Mouse (Mus musculus) MEL (cell line): ENCODE data around the gene Rpl15. TPM values are rescaled to one million over a fixed set of nuclear protein-coding genes. Genes with fewer than 3 reads are reported as not detected.
A peak's percentile ranks its signal among the peaks of the same experiment; 100 is the strongest.
"Not testable (repeated sequence)": the region's sequence is repeated elsewhere in the genome, so short reads cannot be mapped to it uniquely, and the experiment has no call there.

Experiments used
- DNase-seq: peaks from one replicate; pipeline ENCODE4 v3.0.0; 2011; ENCODE audit warnings: low read depth, low spot score
- H3K27ac ChIP-seq: 2 replicates; pipeline ENCODE4 v1.5.1; 2012; ENCODE audit warnings: low read depth, mild to moderate bottlenecking, control low read depth, low read length, moderate library complexity; ENCODE audit not compliant: control insufficient read depth
- H3K27me3 ChIP-seq, 2 experiments: fragments of 150-350 bp in 1 of 2; sonication (generic) in 1 of 2; 2 replicates each; pipeline ENCODE4 v1.6.1; 2012; ENCODE audit warnings: low read length in 2 of 2, mild to moderate bottlenecking in 2 of 2, improper control_type of control experiment in 1 of 2, moderate library complexity in 1 of 2; ENCODE audit not compliant: insufficient read depth in 2 of 2, control insufficient read depth in 1 of 2
- H3K36me3 ChIP-seq, 2 experiments: 2 replicates each; pipeline ENCODE4 v1.6.1; 2012 to 2014; ENCODE audit warnings: low read length in 2 of 2, improper control_type of control experiment in 1 of 2, inconsistent platforms in 1 of 2, mild to moderate bottlenecking in 1 of 2; ENCODE audit not compliant: insufficient read depth in 2 of 2, control insufficient read depth in 1 of 2
- H3K4me1 ChIP-seq, 2 experiments: fragments of 150-350 bp in 1 of 2; sonication (generic) in 1 of 2; 2 replicates each; pipeline ENCODE4 v1.6.1; 2012; ENCODE audit warnings: low read length in 2 of 2, improper control_type of control experiment in 1 of 2, mild to moderate bottlenecking in 1 of 2; ENCODE audit not compliant: insufficient read depth in 2 of 2, control insufficient read depth in 1 of 2
- H3K4me3 ChIP-seq, 2 experiments: fragments of 150-350 bp in 1 of 2; sonication (generic) in 1 of 2; 2 replicates each; pipeline ENCODE4 v1.5.1; 2012; ENCODE audit warnings: low read depth in 2 of 2, low read length in 2 of 2, mild to moderate bottlenecking in 2 of 2, moderate library complexity in 2 of 2, control low read depth in 1 of 2, improper control_type of control experiment in 1 of 2; ENCODE audit not compliant: control insufficient read depth in 1 of 2, insufficient read depth in 1 of 2
- H3K79me2 ChIP-seq: 2 replicates; pipeline ENCODE4 v1.6.1; 2012; ENCODE audit warnings: mild to moderate bottlenecking, low read length, moderate library complexity; ENCODE audit not compliant: control insufficient read depth, poor library complexity, insufficient read depth
- H3K9ac ChIP-seq: 2 replicates; pipeline ENCODE4 v1.6.1; 2012; ENCODE audit warnings: low read depth, mild to moderate bottlenecking, control low read depth, low read length, moderate library complexity; ENCODE audit not compliant: control insufficient read depth, poor library complexity, severe bottlenecking
- H3K9me3 ChIP-seq: fragments of 150-350 bp; sonication (generic); replicated peaks from 2 replicates; pipeline ENCODE4 v1.6.1; 2012; ENCODE audit warnings: mild to moderate bottlenecking, low read length, improper control_type of control experiment, moderate library complexity; ENCODE audit not compliant: insufficient read depth
- CHD1 ChIP-seq: IDR thresholded peaks from 2 replicates; pipeline ENCODE4 v1.6.1; 2012; ENCODE audit warnings: low read depth, mild to moderate bottlenecking, inconsistent platforms, low read length, improper control_type of control experiment
- CHD2 ChIP-seq: IDR thresholded peaks from 2 replicates; pipeline ENCODE4 v1.6.1; 2011; ENCODE audit warnings: low read length, improper control_type of control experiment
- E2F4 ChIP-seq: IDR thresholded peaks from 2 replicates; pipeline ENCODE4 v1.6.1; 2011; ENCODE audit warnings: low read depth, low read length, improper control_type of control experiment, borderline replicate concordance
- ELF1 ChIP-seq: IDR thresholded peaks from 2 replicates; pipeline ENCODE4 v1.6.1; 2014; ENCODE audit warnings: low read depth, mild to moderate bottlenecking, inconsistent platforms, low read length, improper control_type of control experiment, moderate library complexity
- EP300 ChIP-seq, 2 experiments: IDR thresholded peaks; 2 replicates each; pipeline ENCODE4 v1.6.1; 2011; ENCODE audit warnings: improper control_type of control experiment in 2 of 2, low read length in 2 of 2, low read depth in 1 of 2, mild to moderate bottlenecking in 1 of 2
- ETS1 ChIP-seq: IDR thresholded peaks from 2 replicates; pipeline ENCODE4 v1.6.1; 2012; ENCODE audit warnings: low read depth, mild to moderate bottlenecking, inconsistent platforms, low read length, improper control_type of control experiment, moderate library complexity
- GABPA ChIP-seq: IDR thresholded peaks from 2 replicates; pipeline ENCODE4 v1.6.1; 2012; ENCODE audit warnings: low read depth, mild to moderate bottlenecking, inconsistent platforms, low read length, improper control_type of control experiment, moderate library complexity
- KAT2A ChIP-seq: conservative IDR thresholded peaks from 2 replicates; pipeline ENCODE4 v1.6.1; 2012; ENCODE audit warnings: low read depth, low read length, improper control_type of control experiment, inconsistent platforms
- MAFK ChIP-seq: IDR thresholded peaks from 2 replicates; pipeline ENCODE4 v1.6.1; 2011; ENCODE audit warnings: low read depth, mild to moderate bottlenecking, low read length, improper control_type of control experiment, borderline replicate concordance
- MAZ ChIP-seq: IDR thresholded peaks from 2 replicates; pipeline ENCODE4 v1.6.1; 2012; ENCODE audit warnings: low read depth, mild to moderate bottlenecking, inconsistent platforms, low read length, improper control_type of control experiment
- MXI1 ChIP-seq: IDR thresholded peaks from 2 replicates; pipeline ENCODE4 v1.6.1; 2011; ENCODE audit warnings: mild to moderate bottlenecking, low read depth, low read length, improper control_type of control experiment
- MYC ChIP-seq: IDR thresholded peaks from 2 replicates; pipeline ENCODE4 v1.6.1; 2011; ENCODE audit warnings: low read depth, mild to moderate bottlenecking, low read length, improper control_type of control experiment, moderate library complexity
- NELFE ChIP-seq: IDR thresholded peaks from 2 replicates; pipeline ENCODE4 v1.6.1; 2011; ENCODE audit warnings: low read depth, low read length, improper control_type of control experiment
- NRF1 ChIP-seq: IDR thresholded peaks from 2 replicates; pipeline ENCODE4 v1.6.1; 2014; ENCODE audit warnings: low read depth, mild to moderate bottlenecking, inconsistent platforms, low read length, improper control_type of control experiment, moderate library complexity; ENCODE audit not compliant: poor library complexity, insufficient read depth, severe bottlenecking
- POLR2AphosphoS5 ChIP-seq: IDR thresholded peaks from 2 replicates; pipeline ENCODE4 v1.6.1; 2012; ENCODE audit warnings: low read depth, borderline replicate concordance, mild to moderate bottlenecking, inconsistent platforms, low read length, moderate library complexity, mixed read lengths
- RAD21 ChIP-seq: IDR thresholded peaks from 2 replicates; pipeline ENCODE4 v1.6.1; 2011; ENCODE audit warnings: mild to moderate bottlenecking, low read depth, low read length, improper control_type of control experiment
- SIN3A ChIP-seq: IDR thresholded peaks from 2 replicates; pipeline ENCODE4 v1.6.1; 2012; ENCODE audit warnings: low read length, improper control_type of control experiment, inconsistent platforms
- SMC3 ChIP-seq: IDR thresholded peaks from 2 replicates; pipeline ENCODE4 v1.6.1; 2011; ENCODE audit warnings: low read depth, low read length, improper control_type of control experiment
- TAL1 ChIP-seq: IDR thresholded peaks from 2 replicates; pipeline ENCODE4 v1.6.1; 2012; ENCODE audit warnings: mild to moderate bottlenecking, inconsistent platforms, low read length, moderate library complexity, mixed read lengths
- TCF12 ChIP-seq: IDR thresholded peaks from 2 replicates; pipeline ENCODE4 v1.6.1; 2014; ENCODE audit warnings: low read depth, mild to moderate bottlenecking, inconsistent platforms, low read length, improper control_type of control experiment, moderate library complexity
- UBTF ChIP-seq: IDR thresholded peaks from 2 replicates; pipeline ENCODE4 v1.6.1; 2012; ENCODE audit warnings: low read depth, mild to moderate bottlenecking, inconsistent platforms, low read length, improper control_type of control experiment, moderate library complexity, borderline replicate concordance; ENCODE audit not compliant: insufficient read depth
- USF2 ChIP-seq, 2 experiments: IDR thresholded peaks; 2 replicates each; pipeline ENCODE4 v1.6.1; 2011 to 2012; ENCODE audit warnings: improper control_type of control experiment in 2 of 2, low read length in 2 of 2, borderline replicate concordance in 1 of 2, inconsistent platforms in 1 of 2, low read depth in 1 of 2, mild to moderate bottlenecking in 1 of 2; ENCODE audit not compliant: insufficient read depth in 1 of 2
- ZC3H11A ChIP-seq: IDR thresholded peaks from 2 replicates; pipeline ENCODE4 v1.6.1; 2012; ENCODE audit warnings: low read depth, mild to moderate bottlenecking, inconsistent platforms, low read length, improper control_type of control experiment
- ZMIZ1 ChIP-seq: IDR thresholded peaks from 2 replicates; pipeline ENCODE4 v1.6.1; 2012; ENCODE audit warnings: low read depth, mild to moderate bottlenecking, inconsistent platforms, low read length, improper control_type of control experiment, moderate library complexity
- polyA plus RNA-seq, 2 experiments: library from polyadenylated mRNA; stranded (reverse) in 1 of 2; unstranded in 1 of 2; fragments of >175 nt in 1 of 2; fragments of >200 nt in 1 of 2; gene quantifications; 2 replicates each; pipeline versions ENCODE4 v1.2.1 to v1.2.4; 2012; ENCODE audit warnings: low replicate concordance in 2 of 2, low read depth in 1 of 2; ENCODE audit not compliant: insufficient read length in 2 of 2, insufficient read depth in 1 of 2, missing spikeins in 1 of 2
- total RNA-seq: library from RNA; depleted of rRNA; stranded (reverse); fragments of 300-350 nt; gene quantifications from 2 replicates; pipeline ENCODE4 v1.2.3, GENCODE M21; 2012

Gene Rpl15
- total and polyA plus RNA-seq, 3 experiments, result 99.6 to 1,810 (median 885) TPM

DNA sequence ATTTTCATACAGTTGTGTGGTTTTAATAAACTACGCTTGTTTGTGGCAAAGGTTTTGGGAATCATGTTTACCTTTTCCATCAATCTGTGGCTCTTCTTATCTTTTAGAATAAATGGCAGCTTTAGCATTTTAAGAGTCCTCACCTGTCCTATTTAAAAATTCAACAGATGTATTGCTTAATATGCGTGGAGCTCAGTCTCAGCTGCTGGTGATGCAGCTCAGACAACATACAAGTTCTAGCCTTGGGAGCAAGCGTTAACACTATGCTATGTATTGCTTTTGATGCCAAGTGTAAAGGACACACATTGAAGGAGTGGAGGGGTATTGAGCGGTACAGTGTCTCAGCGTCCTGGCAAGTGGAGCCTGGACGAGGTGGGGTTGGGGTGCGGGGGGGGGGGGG, 475 bp upstream of the Rpl15 start:
- Histone ChIP-seq H3K9ac (peak overlapping the region; percentile 98), H3K4me1 (peaks cover 3 to 7% of the 10 kb centered on the region in 2 experiments; a peak in 2 of 4 replicates), H3K4me3 (peak overlapping the region; percentile 92 to 99), H3K27me3 (no peaks in the 10 kb centered on the region), H3K9me3 (no peaks in the 10 kb centered on the region), H3K27ac (no peak overlapping the region), H3K36me3 (peaks cover 10 to 16% of the 10 kb centered on the region in 2 experiments), H3K79me2 (peaks cover 32% of the 10 kb centered on the region)
- TF ChIP-seq CHD1 (0 out of 2 replicates have a peak, but pooled peaks have one; percentile 11), GABPA (no peak)
- DNase-seq, result peak; percentile 59

DNA sequence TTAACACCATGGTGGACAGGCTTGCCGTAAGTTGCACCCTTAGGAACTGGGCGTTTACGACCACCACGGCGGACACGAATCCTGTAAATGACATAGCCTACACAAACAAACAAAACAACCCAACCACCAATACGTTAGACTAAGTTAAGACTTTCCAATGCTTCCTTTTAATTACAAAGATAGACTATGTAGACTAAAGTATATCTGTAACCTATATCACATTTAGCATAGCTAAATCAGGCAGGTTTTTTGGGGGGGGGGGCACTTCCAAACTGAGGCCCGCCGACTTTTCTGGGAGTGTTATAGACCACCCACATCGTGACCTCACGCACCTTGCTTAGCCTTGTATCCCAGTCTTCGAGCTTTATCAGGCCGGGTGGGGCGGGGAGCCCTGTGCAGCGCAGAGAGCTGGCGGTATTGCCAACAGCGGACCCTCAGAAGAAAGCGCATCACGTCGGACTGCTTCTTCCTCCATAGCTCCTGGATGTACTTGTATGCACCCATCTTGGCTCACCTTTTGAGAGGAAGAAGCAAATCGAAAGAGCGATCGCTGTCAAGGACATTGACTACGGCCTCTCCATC, 1.2 kb downstream of the Rpl15 start:
- not testable (repeated sequence) for H3K27me3 ChIP-seq, H3K9me3 ChIP-seq, H3K4me1 ChIP-seq
- peaks cover 10 to 16% of the 10 kb centered on the region in 2 experiments for H3K36me3 ChIP-seq
- peaks cover 32% of the 10 kb centered on the region for H3K79me2 ChIP-seq
- DNase-seq, result peak; percentile 40
- TF ChIP-seq ZMIZ1, result 0 out of 2 replicates have a peak, but pooled peaks have one; percentile 38
- peak; percentile 23 for TF ChIP-seq CHD1
- peak overlapping the region; percentile 81 for H3K27ac ChIP-seq
- peak overlapping the region; percentile 65 to 97 for H3K4me3 ChIP-seq
- H3K9ac ChIP-seq, result peak overlapping the region; percentile 95

DNA sequence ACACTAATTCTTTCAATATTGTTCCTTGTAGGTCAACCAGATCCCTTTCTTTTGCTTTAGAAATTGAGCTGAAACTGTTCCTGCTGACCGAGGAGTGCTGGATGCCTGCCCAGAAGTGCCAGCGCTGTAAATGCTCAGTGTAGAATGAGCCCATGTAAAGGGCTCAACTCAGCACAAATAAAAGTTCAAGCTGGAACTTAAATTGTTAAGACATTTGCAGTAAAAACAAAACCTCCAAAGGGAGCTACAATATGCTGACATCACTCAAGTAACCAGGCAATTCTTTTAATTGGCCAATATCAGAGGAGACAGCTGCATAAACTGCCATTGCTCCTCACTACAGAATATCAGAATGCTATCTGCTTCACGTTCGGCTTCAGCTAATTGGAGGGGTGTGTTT, 7.8 kb downstream of the Rpl15 start:
- Histone ChIP-seq H3K27ac (peak overlapping the region; percentile 42; the same call in 1 of the 2 replicates), H3K4me3 (peak overlapping the region; percentile 34 to 64; a peak in 3 of 4 replicates), H3K9ac (peak overlapping the region; percentile 7; the same call in 1 of the 2 replicates), H3K79me2 (no peaks in the 10 kb centered on the region), H3K9me3 (no peaks in the 10 kb centered on the region), H3K36me3 (peaks cover 3 to 11% of the 10 kb centered on the region in 2 experiments), H3K27me3 (no peaks in the 10 kb centered on the region), H3K4me1 (peaks cover 0 to 3% of the 10 kb centered on the region in 2 experiments; a peak in 2 of 4 replicates)
- DNase-seq, result peak; percentile 63
- TF ChIP-seq ELF1, result no peak
- no peak for TF ChIP-seq NRF1
- TF ChIP-seq RAD21, result no peak
- peak; percentile 64 for TF ChIP-seq ETS1
- no peak for TF ChIP-seq USF2 (IDR thresholded peaks at IDR 0.05; ENCODE audit: borderline replicate concordance in 1 of 2, insufficient read depth in 1 of 2, low read depth in 1 of 2, low read length in 2 of 2)
- no peak for TF ChIP-seq E2F4
- TF ChIP-seq TAL1, result no peak
- no peak for TF ChIP-seq MAZ
- TF ChIP-seq MAFK, result no peak
- peak; percentile 25; the same call in 1 of the 2 replicates for TF ChIP-seq TCF12
- no peak for TF ChIP-seq KAT2A
- no peak for TF ChIP-seq CHD2
- TF ChIP-seq MXI1, result peak; percentile 44; the same call in 1 of the 2 replicates
- TF ChIP-seq ZC3H11A, result no peak
- TF ChIP-seq EP300 (IDR thresholded peaks at IDR 0.05; ENCODE audit: low read depth in 1 of 2, low read length in 2 of 2), result peak; percentile 30 to 34; a peak in 2 of 4 replicates
- no peak for TF ChIP-seq CHD1
- no peak for TF ChIP-seq UBTF
- TF ChIP-seq MYC, result no peak
- TF ChIP-seq NELFE, result no peak
- no peak for TF ChIP-seq POLR2AphosphoS5
- no peak for TF ChIP-seq SMC3
- peak; percentile 61 for TF ChIP-seq SIN3A
